In genomic region chr10:82646083-82646482, GRCm38 (mm10) we compare ENCODE assay signal across 25 mouse cellular contexts. TPM values are rescaled to one million over a fixed set of nuclear protein-coding genes. Genes with fewer than 3 reads are reported as not detected.
A peak's percentile ranks its signal among the peaks of the same experiment; 100 is the strongest.
DNase-seq lines count a peak whose midpoint lies in the region; ATAC-seq and TF ChIP-seq lines count a peak whose summit lies in the region.
"Had no signal": no experiment of that assay in that cellular context is flagged by ENCODE, and none has a peak within 500 bp of the region (broad histone marks: within the 10 kb centered on the region; RNA-seq: fewer than 3 reads in every experiment).

No protein-coding gene starts in this region.

- H3K4me3 ChIP-seq in hindbrain, embryonic 16.5 days (ENCODE audit: low read length) = no peak overlapping the region
- no peak overlapping the region for H3K4me3 ChIP-seq in hindbrain, postnatal 0 days (ENCODE audit: low read length)
- no peak overlapping the region for H3K4me3 ChIP-seq in liver, embryonic 16.5 days (ENCODE audit: low read depth, low read length)
- H3K4me3 ChIP-seq in liver, embryonic 11.5 days (ENCODE audit: low read depth, low read length) = no peak overlapping the region
- H3K4me3 ChIP-seq: gastrocnemius, adult 2 months; heart, embryonic 15.5 days; megakaryocyte, embryonic 14.5 days; midbrain, embryonic 15.5 days; myocyte; neural tube, embryonic 12.5 days had no signal

- 0 out of 2 replicates have a peak, but pooled peaks have one; percentile 27 for ATAC-seq in hindbrain, embryonic 16.5 days
- ATAC-seq in hindbrain, postnatal 0 days = no peak
- 0 out of 2 replicates have a peak, but pooled peaks have one; percentile 21 for ATAC-seq in liver, embryonic 16.5 days (ENCODE audit: low read depth)
- ATAC-seq in liver, embryonic 11.5 days (replicated peaks; ENCODE audit: low FRiP score) = no peak; the same call in 1 of the 2 replicates
- ATAC-seq in megakaryocyte-erythroid progenitor cell, adult 5-6 weeks (replicated peaks; ENCODE audit: low FRiP score, low TSS enrichment, poor library complexity, severe bottlenecking) = 0 out of 2 replicates have a peak, but pooled peaks have one; percentile 34
- ATAC-seq: forebrain, embryonic 14.5 days; liver, postnatal 0 days; midbrain, embryonic 15.5 days had no signal

- H3K4me2 ChIP-seq in hindbrain, embryonic 16.5 days (ENCODE audit: low read length) = no peak overlapping the region
- no peak overlapping the region for H3K4me2 ChIP-seq in hindbrain, postnatal 0 days (ENCODE audit: low read depth, low read length)
- no peak overlapping the region for H3K4me2 ChIP-seq in liver, embryonic 16.5 days (ENCODE audit: low read depth, low read length)
- no peak overlapping the region for H3K4me2 ChIP-seq in liver, embryonic 11.5 days
- H3K4me2 ChIP-seq: heart, embryonic 15.5 days; midbrain, embryonic 15.5 days; neural tube, embryonic 12.5 days had no signal

- no peak overlapping the region for H3K9ac ChIP-seq in hindbrain, embryonic 16.5 days (ENCODE audit: low read depth, low read length)
- H3K9ac ChIP-seq in hindbrain, postnatal 0 days (replicated peaks; ENCODE audit: low read length) = no peak overlapping the region
- no peak overlapping the region for H3K9ac ChIP-seq in liver, embryonic 16.5 days (ENCODE audit: low read depth, low read length)
- H3K9ac ChIP-seq in liver, embryonic 11.5 days (ENCODE audit: low read depth, low read length) = no peak overlapping the region
- H3K9ac ChIP-seq: heart, embryonic 15.5 days; liver, postnatal 0 days; midbrain, embryonic 15.5 days; neural tube, embryonic 12.5 days had no signal

- DNase-seq in hindbrain, postnatal 0 days (ENCODE audit: low spot score) = no peak
- DNase-seq in liver, embryonic 11.5 days (ENCODE audit: low spot score) = no peak
- DNase-seq in brain, adult 2 months (ENCODE audit: low read depth, low spot score) = peak; percentile 45
- DNase-seq in retina, embryonic 14.5 days (ENCODE audit: low spot score) = no peak
- DNase-seq: adrenal gland, adult 8-10 months; cerebellum, adult 8-10 months; cerebellum, postnatal 25 days; gastrocnemius, adult 2 months; kidney, adult 2 months; layer of hippocampus, postnatal 36 days; liver, postnatal 0 days; lung, postnatal 36 days; thymus, postnatal 14 days had no signal

- no peaks in the 10 kb centered on the region for H3K27me3 ChIP-seq in hindbrain, embryonic 16.5 days (replicated peaks; ENCODE audit: control insufficient read depth, insufficient read depth, low read length)
- H3K27me3 ChIP-seq in hindbrain, postnatal 0 days (ENCODE audit: insufficient read depth, low read length) = no peaks in the 10 kb centered on the region
- no peaks in the 10 kb centered on the region for H3K27me3 ChIP-seq in liver, embryonic 16.5 days (ENCODE audit: control insufficient read depth, insufficient read depth, low read depth, low read length)
- H3K27me3 ChIP-seq in liver, embryonic 11.5 days (replicated peaks; ENCODE audit: control insufficient read depth, insufficient read depth, low read length) = no peaks in the 10 kb centered on the region
- H3K27me3 ChIP-seq: CH12.LX; heart, embryonic 15.5 days; megakaryocyte, embryonic 14.5 days; midbrain, embryonic 15.5 days; neural tube, embryonic 12.5 days had no signal

- H3K9me3 ChIP-seq in hindbrain, embryonic 16.5 days (ENCODE audit: control insufficient read depth, low read length) = no peaks in the 10 kb centered on the region
- no peaks in the 10 kb centered on the region for H3K9me3 ChIP-seq in hindbrain, postnatal 0 days (ENCODE audit: low read length)
- H3K9me3 ChIP-seq in liver, embryonic 16.5 days (replicated peaks; ENCODE audit: control insufficient read depth, low read length) = no peaks in the 10 kb centered on the region
- H3K9me3 ChIP-seq in liver, embryonic 11.5 days (ENCODE audit: control insufficient read depth, low read length) = no peaks in the 10 kb centered on the region
- H3K9me3 ChIP-seq: heart, embryonic 15.5 days; megakaryocyte, embryonic 14.5 days; midbrain, embryonic 15.5 days; neural tube, embryonic 12.5 days had no signal

- H3K36me3 ChIP-seq in hindbrain, embryonic 16.5 days (ENCODE audit: control insufficient read depth, insufficient read depth, low read length) = peaks cover 32% of the 10 kb centered on the region
- peaks cover 45% of the 10 kb centered on the region for H3K36me3 ChIP-seq in hindbrain, postnatal 0 days (ENCODE audit: insufficient read depth, low read length)
- peaks cover 36% of the 10 kb centered on the region for H3K36me3 ChIP-seq in liver, embryonic 16.5 days (ENCODE audit: control insufficient read depth, insufficient read depth)
- H3K36me3 ChIP-seq in liver, embryonic 11.5 days (ENCODE audit: control insufficient read depth, insufficient read depth, low read length) = peaks cover 34% of the 10 kb centered on the region

- TF ChIP-seq CTCF in hindbrain, postnatal 0 days (IDR thresholded peaks at IDR 0.05; ENCODE audit: low read depth) = no peak

- H3K27ac ChIP-seq in hindbrain, embryonic 16.5 days (ENCODE audit: low read depth, low read length) = no peak overlapping the region
- H3K27ac ChIP-seq in hindbrain, postnatal 0 days = no peak overlapping the region
- H3K27ac ChIP-seq in liver, embryonic 16.5 days (ENCODE audit: low read length) = no peak overlapping the region
- H3K27ac ChIP-seq in liver, embryonic 11.5 days (ENCODE audit: low read depth, low read length) = no peak overlapping the region
- H3K27ac ChIP-seq: gastrocnemius, adult 2 months; heart, embryonic 15.5 days; kidney, postnatal 0 days; midbrain, embryonic 15.5 days; neural tube, embryonic 12.5 days had no signal

- no peaks in the 10 kb centered on the region for H3K4me1 ChIP-seq in hindbrain, embryonic 16.5 days (ENCODE audit: control insufficient read depth, insufficient read depth, low read depth, low read length)
- no peaks in the 10 kb centered on the region for H3K4me1 ChIP-seq in hindbrain, postnatal 0 days (ENCODE audit: insufficient read depth, low read length)
- H3K4me1 ChIP-seq in liver, embryonic 16.5 days (ENCODE audit: control insufficient read depth, low read depth, low read length) = no peaks in the 10 kb centered on the region
- H3K4me1 ChIP-seq in liver, embryonic 11.5 days (replicated peaks; ENCODE audit: control insufficient read depth, insufficient read depth, low read length) = no peaks in the 10 kb centered on the region
- H3K4me1 ChIP-seq: heart, embryonic 15.5 days; megakaryocyte, embryonic 14.5 days; midbrain, embryonic 15.5 days; neural tube, embryonic 12.5 days had no signal

- 94% methylated on average over 8 of the region's 8 CpGs for WGBS in hindbrain, embryonic 16.5 days
- WGBS in hindbrain, postnatal 0 days = 88% methylated on average over 8 of the region's 8 CpGs
- WGBS in liver, embryonic 16.5 days (ENCODE audit: insufficient replicate concordance) = 85% methylated on average over 8 of the region's 8 CpGs
- 91% methylated on average over 8 of the region's 8 CpGs for WGBS in liver, embryonic 11.5 days

RNA-seq across cellular contexts. Expression of gene Tdg, which starts 16.5 kb away (rescaled TPM):
- 123 and 150 TPM in 2 replicates for polyA plus RNA-seq in hindbrain, embryonic 16.5 days (2015; fragmentation: Nextera tagmentation; extraction: Ambion mirVana)
- 58.9 and 63.9 TPM in 2 replicates for total RNA-seq in hindbrain, postnatal 0 days (2014; rRNA removed)
- polyA plus RNA-seq in hindbrain, postnatal 0 days (2015; fragmentation: Nextera tagmentation; extraction: Ambion mirVana) = 120 and 126 TPM in 2 replicates
- 27.5 and 31.5 TPM in 2 replicates for polyA plus RNA-seq in liver, embryonic 16.5 days (2015; fragmentation: Nextera tagmentation; extraction: Ambion mirVana)
- polyA plus RNA-seq in liver, embryonic 11.5 days (2014; fragmentation: Nextera tagmentation; extraction: Ambion mirVana) = 138 and 147 TPM in 2 replicates
- 60.3 and 71.0 TPM in 2 replicates for total RNA-seq in megakaryocyte-erythroid progenitor cell, adult 5-6 weeks (2014; fragmentation: Nextera tagmentation)
- total RNA-seq in megakaryocyte-erythroid progenitor cell, adult 5-6 weeks (2017) = 115 and 121 TPM in 2 replicates

RNA-seq across cellular contexts. Expression of gene 1190007I07Rik, which starts 23.1 kb away (rescaled TPM):
- polyA plus RNA-seq in hindbrain, embryonic 16.5 days (2015; fragmentation: Nextera tagmentation; extraction: Ambion mirVana) = 30.5 and 32.7 TPM in 2 replicates
- total RNA-seq in hindbrain, postnatal 0 days (2014; rRNA removed) = 23.3 and 31.0 TPM in 2 replicates
- 35.2 and 38.0 TPM in 2 replicates for polyA plus RNA-seq in hindbrain, postnatal 0 days (2015; fragmentation: Nextera tagmentation; extraction: Ambion mirVana)
- 20.1 and 30.8 TPM in 2 replicates for polyA plus RNA-seq in liver, embryonic 16.5 days (2015; fragmentation: Nextera tagmentation; extraction: Ambion mirVana)
- polyA plus RNA-seq in liver, embryonic 11.5 days (2014; fragmentation: Nextera tagmentation; extraction: Ambion mirVana) = 80.1 and 84.2 TPM in 2 replicates
- 57.7 and 65.7 TPM in 2 replicates for total RNA-seq in megakaryocyte-erythroid progenitor cell, adult 5-6 weeks (2014; fragmentation: Nextera tagmentation)
- total RNA-seq in megakaryocyte-erythroid progenitor cell, adult 5-6 weeks (2017) = 85.0 and 101 TPM in 2 replicates

RNA-seq across cellular contexts. Expression of gene Glt8d2, which starts 44.4 kb away (rescaled TPM):
- 1.5 and 2.4 TPM in 2 replicates for polyA plus RNA-seq in hindbrain, embryonic 16.5 days (2015; fragmentation: Nextera tagmentation; extraction: Ambion mirVana)
- 1.0 and 2.1 TPM in 2 replicates for total RNA-seq in hindbrain, postnatal 0 days (2014; rRNA removed)
- 1.2 and 1.5 TPM in 2 replicates for polyA plus RNA-seq in hindbrain, postnatal 0 days (2015; fragmentation: Nextera tagmentation; extraction: Ambion mirVana)
- polyA plus RNA-seq in liver, embryonic 16.5 days (2015; fragmentation: Nextera tagmentation; extraction: Ambion mirVana) = 0.61 and 0.64 TPM in 2 replicates
- polyA plus RNA-seq in liver, embryonic 11.5 days (2014; fragmentation: Nextera tagmentation; extraction: Ambion mirVana) = 1.2 TPM in 2 replicates
- 2.3 TPM in 1 of 2 replicates, not detected in the other for total RNA-seq in megakaryocyte-erythroid progenitor cell, adult 5-6 weeks (2014; fragmentation: Nextera tagmentation)
- 1.3 TPM in 1 of 2 replicates, not detected in the other for total RNA-seq in megakaryocyte-erythroid progenitor cell, adult 5-6 weeks (2017)
- total RNA-seq: CH12.LX had no signal
- polyA plus RNA-seq: liver, adult 2 months had no signal

RNA-seq across cellular contexts. Expression of gene Hcfc2, which starts 49.9 kb away (rescaled TPM):
- polyA plus RNA-seq in hindbrain, embryonic 16.5 days (2015; fragmentation: Nextera tagmentation; extraction: Ambion mirVana) = 37.7 and 44.6 TPM in 2 replicates
- total RNA-seq in hindbrain, postnatal 0 days (2014; rRNA removed) = 19.2 and 22.9 TPM in 2 replicates
- 24.8 and 29.7 TPM in 2 replicates for polyA plus RNA-seq in hindbrain, postnatal 0 days (2015; fragmentation: Nextera tagmentation; extraction: Ambion mirVana)
- polyA plus RNA-seq in liver, embryonic 16.5 days (2015; fragmentation: Nextera tagmentation; extraction: Ambion mirVana) = 13.6 and 13.9 TPM in 2 replicates
- 23.1 and 24.0 TPM in 2 replicates for polyA plus RNA-seq in liver, embryonic 11.5 days (2014; fragmentation: Nextera tagmentation; extraction: Ambion mirVana)
- 21.5 and 25.7 TPM in 2 replicates for total RNA-seq in megakaryocyte-erythroid progenitor cell, adult 5-6 weeks (2014; fragmentation: Nextera tagmentation)
- 30.9 and 80.3 TPM in 2 replicates for total RNA-seq in megakaryocyte-erythroid progenitor cell, adult 5-6 weeks (2017)

Comparison
In these comparisons a context has a peak if more than half of its experiments do, and no peak if none do; other contexts are left out.
1. ATAC-seq: peak in hindbrain, embryonic 16.5 days (single experiment), liver, embryonic 16.5 days (single experiment) and megakaryocyte-erythroid progenitor cell, adult 5-6 weeks (single experiment); none in hindbrain, postnatal 0 days (single experiment) and liver, embryonic 11.5 days (single experiment).